Mouse (Mus musculus) embryonic facial prominence, embryonic 12.5 days (tissue): ENCODE measurements around the gene Prrc2b. TPM values are rescaled to one million over a fixed set of nuclear protein-coding genes. Genes with fewer than 3 reads are reported as not detected.

Experiments used
- ATAC-seq: fragments of 200-750 bp; cut with Nextera tagmentation; 2 replicates; pipeline ENCODE4 v1.8.0; 2017; ENCODE audit not compliant: insufficient number of reproducible peaks, insufficient read depth, low FRiP score, low TSS enrichment
- H3K27ac ChIP-seq: fragments of 300-500 bp; sonication (generic); 2 replicates; pipeline ENCODE4 v1.5.1; 2016; ENCODE audit warnings: mild to moderate bottlenecking
- H3K27me3 ChIP-seq: fragments of 300-500 bp; sonication (generic); 2 replicates; pipeline ENCODE4 v1.6.1; 2016; ENCODE audit warnings: mild to moderate bottlenecking, moderate library complexity
- H3K36me3 ChIP-seq: fragments of 300-500 bp; sonication (generic); 2 replicates; pipeline ENCODE4 v1.6.1; 2016; ENCODE audit warnings: mild to moderate bottlenecking
- H3K4me1 ChIP-seq: fragments of 300-500 bp; sonication (generic); 2 replicates; pipeline ENCODE4 v1.6.1; 2016
- H3K4me2 ChIP-seq: fragments of 300-500 bp; sonication (generic); replicated peaks from 2 replicates; pipeline ENCODE4 v1.6.1; 2016; ENCODE audit warnings: mild to moderate bottlenecking, moderate library complexity
- H3K4me3 ChIP-seq: fragments of 300-500 bp; sonication (generic); 2 replicates; pipeline ENCODE4 v1.5.1; 2016; ENCODE audit warnings: mild to moderate bottlenecking
- H3K9ac ChIP-seq: fragments of 300-500 bp; sonication (generic); 2 replicates; pipeline ENCODE4 v1.6.1; 2016; ENCODE audit warnings: mild to moderate bottlenecking, moderate library complexity
- H3K9me3 ChIP-seq: fragments of 300-500 bp; sonication (generic); 2 replicates; pipeline ENCODE4 v1.6.1; 2016; ENCODE audit warnings: mild to moderate bottlenecking, moderate library complexity
- WGBS: fragments of 180-500 bp; shearing (Covaris S2); methylation state at CpG from one replicate; pipeline ENCODE4 v1.1.7; 2016; 5-methylcytosine and 5-hydroxymethylcytosine counted together
- polyA plus RNA-seq: library from polyadenylated mRNA; unstranded; fragments of >200 nt; fragmentation: Nextera tagmentation; extraction: Ambion mirVana; gene quantifications from 2 replicates; pipeline ENCODE4 v1.2.1, GENCODE M21; 2016

Gene Prrc2b
- polyA plus RNA-seq, 1 experiment from 2014 or later, result 83.2 TPM

DNA sequence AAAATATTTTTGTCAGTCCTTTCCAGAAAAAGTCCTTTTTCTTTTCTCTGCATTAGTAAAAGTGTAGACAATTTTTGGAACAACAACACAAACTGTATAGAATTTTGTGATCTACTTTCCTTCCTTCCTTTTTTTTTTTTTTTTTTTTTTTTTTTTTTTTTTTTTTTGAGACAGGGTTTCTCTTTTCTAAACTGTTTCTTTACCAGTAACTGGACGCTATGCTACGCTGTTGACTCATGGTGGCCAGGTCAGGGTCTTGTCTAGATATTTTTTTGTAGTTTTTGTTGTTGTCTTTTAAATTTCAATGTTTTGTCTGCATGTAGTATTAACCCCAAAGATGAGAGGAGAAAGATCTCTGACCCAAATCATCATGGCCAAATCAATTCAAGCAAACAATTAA lies 29.1 kb upstream of the Prrc2b start:
- ATAC-seq, result no peak
- Histone ChIP-seq H3K9ac (no peak overlapping the region), H3K36me3 (no peaks in the 10 kb centered on the region), H3K4me2 (no peak overlapping the region), H3K9me3 (no peaks in the 10 kb centered on the region), H3K27me3 (no peaks in the 10 kb centered on the region), H3K4me1 (no peaks in the 10 kb centered on the region), H3K4me3 (no peak overlapping the region), H3K27ac (no peak overlapping the region)
- WGBS, result 66% methylated on average over 2 of the region's 2 CpGs

DNA sequence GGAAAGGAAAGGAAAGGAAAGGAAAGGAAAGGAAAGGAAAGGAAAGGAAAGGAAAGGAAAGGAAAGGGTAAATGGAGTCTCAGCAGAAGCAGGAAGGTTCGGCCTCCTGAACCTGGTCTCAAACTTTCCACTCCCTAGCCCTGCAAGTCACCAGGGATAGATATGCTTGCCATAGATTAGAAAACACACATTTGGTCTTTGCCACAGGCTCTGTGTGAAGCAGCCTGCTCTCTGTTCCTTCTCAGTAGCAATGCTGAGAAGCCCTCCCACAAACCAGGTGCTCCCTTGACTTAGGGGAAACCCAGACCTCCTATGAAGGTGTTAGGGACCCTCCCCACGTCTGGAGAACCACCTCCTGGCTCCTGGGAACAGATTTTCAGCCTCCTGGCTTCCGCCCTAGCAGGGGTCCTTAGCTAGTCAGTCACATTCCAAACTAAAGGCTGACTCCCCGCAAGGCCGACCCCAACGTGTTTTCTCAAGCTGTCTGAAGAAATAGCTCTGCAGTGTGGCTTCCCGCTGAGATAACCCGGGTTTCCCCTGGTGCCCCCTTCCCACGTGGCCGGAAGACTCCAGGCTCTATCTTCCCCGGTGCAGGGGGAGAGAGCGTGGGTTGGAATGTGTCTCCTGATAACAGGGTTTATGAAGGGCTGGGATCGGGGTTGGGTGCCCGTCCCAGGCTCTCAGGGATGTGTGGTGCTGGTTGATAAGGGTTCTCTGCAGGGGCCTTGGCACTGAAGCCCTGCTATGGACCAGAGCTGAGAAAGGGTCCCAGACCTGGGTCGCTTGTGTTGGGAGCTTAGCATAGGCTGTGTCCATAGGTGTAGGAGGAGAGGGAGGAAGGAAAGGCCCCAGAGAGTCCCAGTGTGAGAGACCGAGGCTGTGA lies 23.0 kb upstream of the Prrc2b start:
- no peaks in the 10 kb centered on the region for H3K9me3 ChIP-seq
- no peak overlapping the region for H3K27ac ChIP-seq
- no peaks in the 10 kb centered on the region; the same call in 1 of the 2 replicates for H3K4me1 ChIP-seq
- ATAC-seq, result no peak
- no peaks in the 10 kb centered on the region for H3K36me3 ChIP-seq
- 33% methylated on average over 16 of the region's 16 CpGs for WGBS
- H3K9ac ChIP-seq, result no peak overlapping the region
- H3K27me3 ChIP-seq, result no peaks in the 10 kb centered on the region
- H3K4me3 ChIP-seq, result no peak overlapping the region
- no peak overlapping the region for H3K4me2 ChIP-seq

DNA sequence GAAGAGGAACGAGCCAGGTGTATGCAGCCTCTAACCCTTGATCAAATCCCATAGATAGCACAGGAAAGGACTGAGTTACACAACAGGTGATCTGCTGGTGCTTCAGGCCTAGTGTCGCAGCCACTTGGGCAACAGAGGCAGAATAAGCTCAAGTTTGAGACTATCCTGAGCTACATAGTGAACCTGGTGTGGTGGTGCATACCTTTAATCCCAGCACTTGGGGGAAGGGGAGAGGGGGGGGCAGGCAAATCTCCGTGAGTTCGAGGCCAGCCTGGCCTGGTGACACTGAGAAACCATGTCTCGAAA lies 22.4 kb upstream of the Prrc2b start:
- WGBS, result 82% methylated on average over 5 of the region's 5 CpGs
- Histone ChIP-seq H3K36me3 (no peaks in the 10 kb centered on the region), H3K4me1 (no peaks in the 10 kb centered on the region; the same call in 1 of the 2 replicates), H3K9me3 (no peaks in the 10 kb centered on the region), H3K9ac (no peak overlapping the region), H3K4me3 (no peak overlapping the region), H3K4me2 (no peak overlapping the region), H3K27me3 (no peaks in the 10 kb centered on the region), H3K27ac (no peak overlapping the region)
- no peak for ATAC-seq

- H3K27ac ChIP-seq, result no peak overlapping the region
- 50% methylated on average over 11 of the region's 11 CpGs for WGBS
Observed at GRCm38 (mm10) chr2:32129383-32130074, 21.4 kb upstream of the Prrc2b start.

DNA sequence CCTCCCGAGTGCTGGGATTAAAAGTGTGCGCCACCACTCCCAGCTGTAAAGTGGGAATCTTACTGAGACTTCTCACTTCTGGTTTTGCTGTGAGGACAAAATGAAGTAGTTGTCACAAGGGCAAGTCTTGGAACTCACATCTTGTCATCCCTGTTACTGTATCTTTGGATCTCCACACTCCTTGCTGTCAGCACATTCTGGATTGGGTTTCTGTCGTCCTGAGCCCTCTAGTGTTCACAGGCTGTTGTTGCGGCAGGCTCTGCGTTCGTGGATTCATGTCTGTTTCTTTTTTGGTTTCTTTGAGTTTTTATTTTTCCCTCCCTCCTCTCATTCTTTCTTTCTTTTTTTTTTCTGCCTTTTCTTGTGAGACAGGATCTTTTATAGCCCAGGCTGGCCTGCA lies 20.4 kb upstream of the Prrc2b start:
- H3K4me2 ChIP-seq, result no peak overlapping the region
- H3K27me3 ChIP-seq, result no peaks in the 10 kb centered on the region
- H3K36me3 ChIP-seq, result no peaks in the 10 kb centered on the region
- ATAC-seq, result no peak
- H3K4me3 ChIP-seq, result no peak overlapping the region
- no peak overlapping the region for H3K9ac ChIP-seq
- WGBS, result 39% methylated on average over 6 of the region's 6 CpGs
- H3K9me3 ChIP-seq, result no peaks in the 10 kb centered on the region
- H3K4me1 ChIP-seq, result no peaks in the 10 kb centered on the region; the same call in 1 of the 2 replicates
- H3K27ac ChIP-seq, result no peak overlapping the region

More at GRCm38 (mm10) chr2:32129383-32130074, 21.4 kb upstream of the Prrc2b start:
- no peak overlapping the region for H3K9ac ChIP-seq
- H3K27me3 ChIP-seq, result no peaks in the 10 kb centered on the region
- no peaks in the 10 kb centered on the region; the same call in 1 of the 2 replicates for H3K4me1 ChIP-seq
- no peaks in the 10 kb centered on the region for H3K36me3 ChIP-seq
- no peak overlapping the region for H3K4me2 ChIP-seq
- H3K9me3 ChIP-seq, result no peaks in the 10 kb centered on the region
- ATAC-seq, result no peak
- H3K4me3 ChIP-seq, result no peak overlapping the region

DNA sequence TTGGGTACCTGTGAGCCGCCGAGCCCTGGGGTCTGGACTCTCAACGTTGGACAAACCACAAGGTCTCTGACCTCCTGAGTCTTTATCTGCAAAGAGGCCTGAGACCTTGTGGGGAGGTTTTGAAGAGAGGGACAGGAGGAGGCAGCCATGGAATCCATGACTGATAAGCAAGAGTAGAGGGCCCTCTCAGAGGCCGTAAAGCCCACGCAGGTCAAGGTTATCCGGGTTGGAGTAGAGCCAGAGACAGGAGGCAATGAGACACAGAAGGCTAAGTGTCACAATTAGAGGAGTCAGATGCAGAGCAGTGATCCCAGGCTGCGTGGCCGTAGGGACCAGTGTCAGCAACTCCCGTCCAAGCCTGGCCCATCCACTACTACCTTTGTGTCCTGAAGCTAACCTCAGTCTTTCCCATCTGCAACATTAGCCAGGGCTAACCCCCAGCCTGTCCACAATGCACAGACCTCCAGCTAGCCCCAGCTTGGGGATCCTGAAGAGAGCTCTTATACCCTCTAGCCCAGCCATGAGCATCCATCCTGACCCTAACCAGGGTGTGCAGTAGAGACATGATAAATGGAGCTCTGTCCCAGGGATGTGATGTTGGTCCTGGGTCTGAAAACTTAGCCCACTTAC lies 19.6 kb upstream of the Prrc2b start:
- Histone ChIP-seq H3K9ac (no peak overlapping the region), H3K36me3 (no peaks in the 10 kb centered on the region), H3K27ac (no peak overlapping the region), H3K4me2 (no peak overlapping the region), H3K9me3 (no peaks in the 10 kb centered on the region), H3K4me3 (no peak overlapping the region), H3K27me3 (no peaks in the 10 kb centered on the region), H3K4me1 (no peaks in the 10 kb centered on the region; the same call in 1 of the 2 replicates)
- ATAC-seq, result no peak
- WGBS, result 84% methylated on average over 9 of the region's 9 CpGs

GRCm38 (mm10) chr2:32131866-32132566 lies 18.9 kb upstream of the Prrc2b start:
- Histone ChIP-seq H3K4me1 (no peaks in the 10 kb centered on the region; the same call in 1 of the 2 replicates), H3K36me3 (no peaks in the 10 kb centered on the region), H3K9ac (no peak overlapping the region), H3K27me3 (no peaks in the 10 kb centered on the region), H3K9me3 (no peaks in the 10 kb centered on the region), H3K27ac (no peak overlapping the region), H3K4me3 (no peak overlapping the region), H3K4me2 (no peak overlapping the region)
- no peak for ATAC-seq
- WGBS, result 66% methylated on average over 6 of the region's 6 CpGs

DNA sequence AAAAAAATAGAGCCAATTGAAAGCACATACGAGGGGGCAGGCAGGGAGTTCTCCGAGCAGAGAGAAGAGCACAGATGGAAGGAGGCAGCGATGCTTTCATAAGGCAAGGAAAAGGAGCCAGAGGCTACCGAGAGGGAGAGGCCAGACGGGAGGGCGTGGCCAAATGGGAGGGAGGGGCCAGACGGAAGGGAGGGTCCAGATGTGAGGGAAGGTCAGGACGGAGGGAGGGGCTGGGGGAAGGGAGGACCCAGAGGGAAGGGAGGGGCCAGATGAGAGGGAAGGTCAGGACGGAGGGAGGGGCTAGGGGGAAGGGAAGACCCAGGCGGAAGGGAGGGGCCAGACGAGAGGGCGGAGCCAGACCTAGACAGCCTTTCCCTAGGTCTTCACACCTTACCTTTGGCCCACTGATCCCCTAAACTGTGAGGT lies 18.3 kb upstream of the Prrc2b start:
- no peak for ATAC-seq
- Histone ChIP-seq H3K4me3 (no peak overlapping the region), H3K36me3 (no peaks in the 10 kb centered on the region), H3K27me3 (no peaks in the 10 kb centered on the region), H3K9ac (no peak overlapping the region), H3K4me1 (no peaks in the 10 kb centered on the region; the same call in 1 of the 2 replicates), H3K27ac (no peak overlapping the region), H3K9me3 (no peaks in the 10 kb centered on the region), H3K4me2 (0 out of 2 replicates have a peak overlapping the region, but pooled peaks have one; percentile 9)
- WGBS, result 5% methylated on average over 11 of the region's 12 CpGs

DNA sequence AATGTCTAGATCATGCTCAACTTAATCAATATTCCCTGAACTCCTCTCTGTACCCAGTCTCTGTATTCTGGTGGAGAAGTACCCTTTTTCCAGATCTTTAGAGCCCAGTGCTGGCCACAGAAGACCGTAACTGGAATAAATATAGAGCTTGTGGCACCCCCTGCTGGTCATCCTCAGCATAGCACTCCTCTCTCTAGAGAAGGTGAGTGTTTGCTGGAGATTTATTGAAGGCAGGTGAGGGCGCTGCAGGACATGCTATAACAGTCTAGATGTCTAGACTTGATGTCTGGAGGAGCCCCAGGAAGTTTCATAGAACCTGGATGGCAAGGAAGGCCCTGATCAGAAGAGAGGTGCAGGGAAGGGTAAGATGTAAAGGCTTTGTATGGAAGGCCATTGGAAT lies 16.8 kb upstream of the Prrc2b start:
- Histone ChIP-seq H3K9ac (no peak overlapping the region), H3K27ac (no peak overlapping the region), H3K4me1 (no peaks in the 10 kb centered on the region; the same call in 1 of the 2 replicates), H3K27me3 (no peaks in the 10 kb centered on the region), H3K4me2 (no peak overlapping the region), H3K9me3 (no peaks in the 10 kb centered on the region), H3K4me3 (no peak overlapping the region), H3K36me3 (no peaks in the 10 kb centered on the region)
- WGBS, result 9% methylated on average over 2 of the region's 2 CpGs
- ATAC-seq, result no peak

DNA sequence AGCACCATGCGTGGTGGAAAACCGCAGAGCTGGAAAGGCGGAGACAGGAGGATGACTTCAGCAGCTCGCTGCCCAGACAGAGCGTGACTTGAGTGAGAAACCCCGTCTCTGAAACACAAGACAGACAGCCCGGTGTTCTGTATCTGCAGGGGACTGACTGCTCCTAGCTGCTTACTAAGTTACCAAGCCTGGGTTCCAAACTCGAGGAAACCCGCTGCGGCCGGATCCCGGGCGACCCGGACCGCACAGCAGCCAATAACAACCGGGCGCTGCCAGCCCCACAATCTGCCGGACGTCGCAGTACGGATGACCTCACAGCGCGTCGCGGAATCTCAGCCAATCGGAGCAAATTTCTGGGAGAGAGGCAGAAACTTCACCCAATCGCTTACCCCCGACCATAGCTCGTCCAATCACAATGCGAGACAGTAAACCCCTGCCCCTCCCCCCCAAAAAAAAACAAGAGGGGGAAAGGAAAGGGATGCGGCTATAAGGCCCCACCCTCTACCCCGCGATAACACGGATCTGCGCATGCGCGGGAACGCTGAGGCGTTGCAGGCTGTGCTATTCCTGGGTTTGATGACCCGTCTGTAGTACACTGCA lies 13.1 kb upstream of the Prrc2b start:
- no peaks in the 10 kb centered on the region for H3K4me1 ChIP-seq

GRCm38 (mm10) chr2:32139377-32139776 lies 11.5 kb upstream of the Prrc2b start:
- Histone ChIP-seq H3K4me1 (no peaks in the 10 kb centered on the region), H3K27me3 (no peaks in the 10 kb centered on the region), H3K9ac (no peak overlapping the region), H3K4me3 (no peak overlapping the region), H3K9me3 (no peaks in the 10 kb centered on the region), H3K4me2 (no peak overlapping the region), H3K36me3 (no peaks in the 10 kb centered on the region), H3K27ac (no peak overlapping the region)
- 80% methylated on average over 5 of the region's 5 CpGs for WGBS
- ATAC-seq, result no peak

More for the DNA sequence above, 13.1 kb upstream of the Prrc2b start:
- peak overlapping the region; percentile 85 for H3K27ac ChIP-seq
- no peaks in the 10 kb centered on the region for H3K27me3 ChIP-seq
- WGBS, result 0% methylated on average over 40 of the region's 40 CpGs
- peak; percentile 94 for ATAC-seq
- peak overlapping the region; percentile 50 for H3K4me3 ChIP-seq
- no peaks in the 10 kb centered on the region for H3K36me3 ChIP-seq
- peak overlapping the region; percentile 73 for H3K4me2 ChIP-seq
- peak overlapping the region; percentile 57 for H3K9ac ChIP-seq
- H3K9me3 ChIP-seq, result no peaks in the 10 kb centered on the region
